8 mouse cellular contexts compared by ENCODE assay signal in the genomic region with DNA sequence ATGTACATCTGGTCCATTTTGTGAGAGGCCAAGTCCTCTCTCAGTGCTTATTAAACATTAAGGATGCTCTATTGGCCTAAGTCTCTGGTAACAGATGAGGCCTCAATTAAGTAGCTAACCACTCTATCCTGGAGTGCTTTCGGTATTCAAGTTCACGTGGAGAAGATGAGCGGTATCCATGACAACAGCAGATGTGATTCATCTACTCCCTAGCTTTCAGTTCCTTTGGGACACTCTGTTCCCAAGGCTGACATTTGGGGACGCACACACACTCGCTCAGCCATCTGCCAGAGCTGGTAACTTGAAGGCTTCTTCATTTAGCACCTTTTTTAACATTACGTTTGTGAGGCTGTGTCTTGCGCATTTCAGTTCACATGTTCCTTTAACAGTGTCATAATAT. TPM values are rescaled to one million over a fixed set of nuclear protein-coding genes. Genes with fewer than 3 reads are reported as not detected.
A peak's percentile ranks its signal among the peaks of the same experiment; 100 is the strongest.
DNase-seq lines count a peak whose midpoint lies in the region; ATAC-seq and TF ChIP-seq lines count a peak whose summit lies in the region.
"Had no signal": no experiment of that assay in that cellular context is flagged by ENCODE, and none has a peak within 500 bp of the region (broad histone marks: within the 10 kb centered on the region; RNA-seq: fewer than 3 reads in every experiment).

No protein-coding gene starts in this region.

- no peak overlapping the region for H3K4me2 ChIP-seq in forebrain, embryonic 12.5 days
- no peak overlapping the region for H3K4me2 ChIP-seq in midbrain, embryonic 14.5 days (ENCODE audit: low read length)
- H3K4me2 ChIP-seq: heart, embryonic 13.5 days had no signal

- 0 out of 2 replicates have a peak, but pooled peaks cover 3% of the 10 kb centered on the region for H3K27me3 ChIP-seq in forebrain, embryonic 12.5 days
- no peaks in the 10 kb centered on the region for H3K27me3 ChIP-seq in midbrain, embryonic 14.5 days (ENCODE audit: control insufficient read depth, insufficient read depth, low read length)
- no peaks in the 10 kb centered on the region for H3K27me3 ChIP-seq in heart, adult 2 months (ENCODE audit: control insufficient read depth, insufficient read depth, low read length)
- H3K27me3 ChIP-seq: heart, embryonic 13.5 days had no signal

- TF ChIP-seq EP300 in heart, adult 2 months (IDR thresholded peaks at IDR 0.05; ENCODE audit: insufficient read depth, low read depth, low read length): no peak

- no peaks in the 10 kb centered on the region for H3K79me2 ChIP-seq in heart, adult 2 months (replicated peaks; ENCODE audit: control insufficient read depth, insufficient read depth, low read length)

- TF ChIP-seq POLR2A in heart, adult 2 months (IDR thresholded peaks at IDR 0.05; ENCODE audit: insufficient read depth, low read depth, low read length): no peak

- no peak overlapping the region for H3K4me3 ChIP-seq in forebrain, embryonic 12.5 days (replicated peaks)
- no peak overlapping the region for H3K4me3 ChIP-seq in layer of hippocampus, adult 2 months
- no peak overlapping the region for H3K4me3 ChIP-seq in midbrain, embryonic 14.5 days (replicated peaks; ENCODE audit: low read depth, low read length)
- H3K4me3 ChIP-seq in heart, adult 2 months: no peak overlapping the region
- H3K4me3 ChIP-seq: heart, embryonic 13.5 days had no signal

- WGBS in forebrain, embryonic 12.5 days: 70% methylated on average over 7 of the region's 7 CpGs
- WGBS in midbrain, embryonic 14.5 days: 48% methylated on average over 7 of the region's 7 CpGs
- 84% methylated on average over 7 of the region's 7 CpGs for WGBS in heart, adult 2 months

- H3K36me3 ChIP-seq in forebrain, embryonic 12.5 days (replicated peaks): no peaks in the 10 kb centered on the region
- H3K36me3 ChIP-seq in midbrain, embryonic 14.5 days (ENCODE audit: control insufficient read depth, insufficient read depth, low read length): no peaks in the 10 kb centered on the region
- no peaks in the 10 kb centered on the region for H3K36me3 ChIP-seq in heart, adult 2 months (ENCODE audit: control insufficient read depth, insufficient read depth, low read length)
- H3K36me3 ChIP-seq: heart, embryonic 13.5 days had no signal

- TF ChIP-seq CTCF in layer of hippocampus, adult 2 months (conservative IDR thresholded peaks at IDR 0.05): no peak
- TF ChIP-seq CTCF in heart, adult 2 months (IDR thresholded peaks at IDR 0.05): no peak

- ATAC-seq in forebrain, embryonic 12.5 days (ENCODE audit: low FRiP score): peak; percentile 81
- ATAC-seq in midbrain, embryonic 14.5 days (ENCODE audit: low FRiP score, low TSS enrichment): no peak

- DNase-seq in brain, adult 2 months (ENCODE audit: low read depth, low spot score): peak; percentile 95
- DNase-seq in layer of hippocampus, adult 2 months (ENCODE audit: low spot score in 2 of 2): peak; percentile 62 to 85
- DNase-seq in midbrain, embryonic 14.5 days: peak; percentile 76
- no peak for DNase-seq in yolk sac, embryonic 10.5 days (ENCODE audit: low spot score)
- DNase-seq in heart, postnatal 14 days: no peak
- DNase-seq in heart, adult 2 months: no peak

- no peak overlapping the region for H3K9ac ChIP-seq in forebrain, embryonic 12.5 days
- no peak overlapping the region for H3K9ac ChIP-seq in midbrain, embryonic 14.5 days (replicated peaks; ENCODE audit: low read length)
- no peak overlapping the region for H3K9ac ChIP-seq in heart, adult 2 months (ENCODE audit: low read depth, low read length)
- H3K9ac ChIP-seq: heart, embryonic 13.5 days had no signal

- intact Hi-C loops in heart, postnatal 14 days (cut with DNase I): no loop called here
- intact Hi-C loops in heart, adult 2 months (cut with DNase I): no loop called here

- no peaks in the 10 kb centered on the region for H3K9me3 ChIP-seq in forebrain, embryonic 12.5 days
- no peaks in the 10 kb centered on the region for H3K9me3 ChIP-seq in midbrain, embryonic 14.5 days (ENCODE audit: control insufficient read depth, low read length)
- H3K9me3 ChIP-seq: heart, embryonic 13.5 days had no signal

- H3K4me1 ChIP-seq in forebrain, embryonic 12.5 days: peaks cover 10% of the 10 kb centered on the region
- H3K4me1 ChIP-seq in midbrain, embryonic 14.5 days (ENCODE audit: control insufficient read depth, insufficient read depth, low read length): peaks cover 37% of the 10 kb centered on the region
- H3K4me1 ChIP-seq in heart, adult 2 months (ENCODE audit: control insufficient read depth, insufficient read depth, low read length): no peaks in the 10 kb centered on the region

- H3K27ac ChIP-seq in forebrain, embryonic 12.5 days: no peak overlapping the region
- H3K27ac ChIP-seq in layer of hippocampus, adult 2 months: peak overlapping the region; percentile 78; the same call in 1 of the 2 replicates
- no peak overlapping the region for H3K27ac ChIP-seq in midbrain, embryonic 14.5 days (replicated peaks; ENCODE audit: low read depth, low read length)
- no peak overlapping the region for H3K27ac ChIP-seq in heart, adult 2 months
- H3K27ac ChIP-seq: heart, embryonic 13.5 days had no signal

RNA-seq across cellular contexts. Expression of gene Wdfy3, which starts 40.3 kb away (rescaled TPM):
- 29.7 and 31.7 TPM in 2 replicates for polyA plus RNA-seq in forebrain, embryonic 12.5 days (2016; fragmentation: Nextera tagmentation; extraction: Ambion mirVana)
- 100 to 1,000 TPM; 119 to 123 TPM for total RNA-seq in layer of hippocampus, adult 2 months (2021)
- 34.5 and 41.5 TPM in 2 replicates for polyA plus RNA-seq in midbrain, embryonic 14.5 days (2014; fragmentation: Nextera tagmentation; extraction: Ambion mirVana)
- total RNA-seq in heart, postnatal 14 days (2021): 10 to 100 TPM; 39.4 TPM
- 10 to 100 TPM; 29.0 to 29.3 TPM for total RNA-seq in heart, adult 2 months (2021)
- polyA plus RNA-seq in heart, adult 2 months (2012; rRNA removed): 11.6 and 13.9 TPM in 2 replicates

Comparison
In these comparisons a context has a peak if more than half of its experiments do, and no peak if none do; other contexts are left out.
1. DNase-seq: peak in brain, adult 2 months (single experiment), layer of hippocampus, adult 2 months (2 of 2) and midbrain, embryonic 14.5 days (single experiment); none in yolk sac, embryonic 10.5 days (single experiment), heart, postnatal 14 days (0 of 2) and heart, adult 2 months (0 of 2).